Mouse (Mus musculus) duodenum, adult 2 months (tissue): ENCODE results near the gene Ccl22. TPM values are rescaled to one million over a fixed set of nuclear protein-coding genes. Genes with fewer than 3 reads are reported as not detected.

Experiments used
- polyA plus RNA-seq: library from polyadenylated mRNA; depleted of rRNA; stranded (reverse); fragments of >200 nt; gene quantifications from 2 replicates; pipeline ENCODE4 v1.2.3, GENCODE M21; 2012; ENCODE audit warnings: low replicate concordance; rRNA removed

Gene Ccl22
- 1.0 and 3.1 TPM in 2 replicates for polyA plus RNA-seq

GRCm38 (mm10) chr8:94745476-94746184 lies at the start of gene Ccl22:
Gene Ccl22 (plus strand): TSS chr8:94745590.

DNA sequence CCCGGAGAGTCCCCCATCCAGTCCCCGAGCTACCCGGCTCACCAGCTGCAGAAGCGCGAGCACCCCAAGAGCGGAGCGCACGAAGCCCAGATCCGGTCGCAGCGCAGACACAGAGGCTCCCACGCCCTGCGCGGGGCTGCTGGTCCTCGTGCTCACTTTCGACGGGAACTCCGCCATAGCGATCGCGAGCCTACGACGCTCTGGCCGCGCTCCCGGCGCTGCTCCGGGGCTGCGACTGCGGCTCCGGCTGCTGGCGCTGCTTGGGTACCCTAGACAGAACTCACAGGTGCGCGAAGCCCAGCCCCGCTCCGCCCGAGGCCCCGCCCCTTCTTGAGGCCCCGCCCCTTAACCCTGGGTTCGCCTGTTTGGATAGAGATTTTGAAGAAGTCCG lies 49.4 kb upstream of the Ccl22 start, which contains the start of gene Pllp:
Gene Pllp, minus strand, starts transcription at position 285 of the 391 bp plus-strand sequence.

DNA sequence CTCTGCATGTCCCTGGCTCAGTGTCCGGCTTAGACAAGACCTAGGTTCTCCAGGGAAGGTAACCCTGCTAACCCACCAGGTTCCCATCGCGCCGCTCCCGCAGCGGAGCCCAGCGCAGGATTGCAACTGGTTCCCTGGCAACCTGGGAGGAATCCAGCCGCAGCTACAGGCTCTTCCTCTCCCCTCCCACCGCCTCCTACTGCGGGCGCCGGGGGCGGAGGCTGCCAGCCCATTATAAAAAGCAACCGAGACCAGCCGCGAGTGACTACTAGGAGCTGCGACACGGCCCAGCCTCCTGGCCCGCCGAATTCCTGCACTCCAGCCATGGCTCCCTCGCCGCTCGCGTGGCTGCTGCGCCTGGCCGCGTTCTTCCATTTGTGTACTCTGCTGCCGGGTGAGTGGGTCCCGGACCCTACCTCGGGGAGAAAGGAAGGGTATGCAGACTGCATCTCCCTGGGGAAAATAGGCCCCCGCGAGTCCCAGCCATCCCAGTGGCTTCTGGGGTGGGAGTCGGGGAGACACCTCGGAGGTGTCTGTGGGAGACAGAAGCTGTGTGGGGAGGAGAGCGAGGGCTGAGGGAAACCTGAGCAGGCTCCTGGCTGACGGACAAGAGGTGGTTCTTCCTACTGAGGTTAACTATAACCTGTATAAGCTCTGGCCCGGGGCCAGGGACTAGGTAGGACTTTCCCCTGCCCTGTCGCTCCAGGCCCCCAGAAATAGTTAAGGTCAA lies 26.7 kb downstream of the Ccl22 start, which contains the start of gene Cx3cl1:
Gene Cx3cl1, plus strand, starts transcription at position 69 of the 730 bp plus-strand sequence.

Other genes with a start within 250 kb of the Ccl22 start
- 44.4 and 101 TPM in 2 replicates for gene Cpne2, start 212.6 kb upstream of the Ccl22 start, polyA plus RNA-seq
- gene Rspry1, start 143.7 kb upstream of the Ccl22 start, polyA plus RNA-seq: 1.6 and 1.9 TPM in 2 replicates
- gene Fam192a, start 143.6 kb upstream of the Ccl22 start, polyA plus RNA-seq: 23.5 and 24.4 TPM in 2 replicates
- 45.4 and 52.0 TPM in 2 replicates for gene Arl2bp, start 79.0 kb upstream of the Ccl22 start, polyA plus RNA-seq
- 48.1 and 54.6 TPM in 2 replicates for gene Pllp, start 49.3 kb upstream of the Ccl22 start, polyA plus RNA-seq
- gene Cx3cl1, start 26.4 kb downstream of the Ccl22 start, polyA plus RNA-seq: 115 and 144 TPM in 2 replicates
- gene Ccl17, start 64.9 kb downstream of the Ccl22 start, polyA plus RNA-seq: 1.1 TPM in 1 of 2 replicates, not detected in the other
- 237 and 242 TPM in 2 replicates for gene Coq9, start 92.7 kb downstream of the Ccl22 start, polyA plus RNA-seq
- 77.8 and 124 TPM in 2 replicates for gene Ciapin1, start 92.8 kb downstream of the Ccl22 start, polyA plus RNA-seq
- 36.8 and 50.6 TPM in 2 replicates for gene Polr2c, start 111.9 kb downstream of the Ccl22 start, polyA plus RNA-seq
- gene Dok4, start 130.7 kb downstream of the Ccl22 start, polyA plus RNA-seq: 43.2 and 98.0 TPM in 2 replicates
- gene Ccdc102a, start 172.5 kb downstream of the Ccl22 start, polyA plus RNA-seq: 7.1 and 8.5 TPM in 2 replicates
- 7.2 and 10.5 TPM in 2 replicates for gene Adgrg5, start 178.1 kb downstream of the Ccl22 start, polyA plus RNA-seq
- 29.3 and 63.5 TPM in 2 replicates for gene Adgrg1, start 229.2 kb downstream of the Ccl22 start, polyA plus RNA-seq